Mouse (Mus musculus): ENCODE measurements around the gene Nup85.

DNA sequence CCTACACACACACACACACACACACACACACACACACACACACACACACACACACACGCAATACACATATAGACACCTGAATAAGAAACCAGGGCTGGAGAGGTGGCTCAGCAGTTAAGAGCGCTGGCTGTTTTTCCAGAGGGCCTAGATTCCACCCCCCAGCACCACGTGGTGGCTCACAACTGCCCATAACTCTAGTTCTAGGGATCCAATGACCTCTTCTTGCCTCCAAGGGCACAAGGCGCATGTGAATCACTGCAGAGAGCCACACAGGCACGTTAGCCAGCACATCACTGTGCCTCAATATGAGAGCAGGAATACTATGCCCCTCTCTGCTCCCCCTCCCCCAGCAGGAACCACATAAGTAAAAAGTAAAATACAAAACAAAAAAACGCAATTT is 52.7 kb downstream of the Nup85 start:
- TF ChIP-seq CTCF (IDR thresholded peaks at IDR 0.05) (no peak), POLR2A (IDR thresholded peaks at IDR 0.05; ENCODE audit: insufficient read depth, low read depth, low read length) (no peak), EP300 (IDR thresholded peaks at IDR 0.05; ENCODE audit: insufficient read depth, low read depth, low read length) (no peak)

All from heart, adult 2 months (tissue).